Mouse (Mus musculus): ENCODE measurements at regions not wholly inside any gene's neighbourhood (a gene's known extent, or its start where the extent isn't known, plus 50 kb on each side); places are given as distances from the start of the nearest gene placed in this dataset.

DNA sequence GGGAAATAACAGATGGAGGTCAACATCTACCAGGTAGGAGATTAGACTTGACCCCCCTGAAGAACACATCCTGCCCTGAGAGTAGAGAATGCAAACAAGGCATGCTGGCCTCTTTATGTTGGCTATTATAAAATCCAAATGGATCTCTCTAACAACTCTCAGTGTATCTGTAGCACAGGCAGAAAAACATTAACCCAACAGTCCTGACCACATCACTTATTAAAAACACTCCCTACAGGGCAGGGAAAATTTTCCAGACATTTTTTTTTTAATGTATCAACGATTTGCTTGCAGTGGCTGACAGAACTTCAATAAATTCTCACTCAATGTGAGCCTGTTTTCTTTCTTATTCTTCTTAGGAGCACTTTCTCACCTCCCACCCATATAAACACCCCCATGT is 511.4 kb downstream of the Cdk5rap2 start:
- no peaks in the 10 kb centered on the region for H3K9me3 ChIP-seq
- ATAC-seq (ENCODE audit: low FRiP score, low read depth): no peak
- H3K36me3 ChIP-seq: no peaks in the 10 kb centered on the region
- 38% methylated on average over 1 of the region's 1 CpGs for WGBS
- H3K27ac ChIP-seq: no peak overlapping the region
- no peak overlapping the region for H3K4me2 ChIP-seq (replicated peaks)
- H3K9ac ChIP-seq: no peak overlapping the region
- no peaks in the 10 kb centered on the region for H3K27me3 ChIP-seq
- no peak overlapping the region for H3K4me3 ChIP-seq
- H3K4me1 ChIP-seq: no peaks in the 10 kb centered on the region

DNA sequence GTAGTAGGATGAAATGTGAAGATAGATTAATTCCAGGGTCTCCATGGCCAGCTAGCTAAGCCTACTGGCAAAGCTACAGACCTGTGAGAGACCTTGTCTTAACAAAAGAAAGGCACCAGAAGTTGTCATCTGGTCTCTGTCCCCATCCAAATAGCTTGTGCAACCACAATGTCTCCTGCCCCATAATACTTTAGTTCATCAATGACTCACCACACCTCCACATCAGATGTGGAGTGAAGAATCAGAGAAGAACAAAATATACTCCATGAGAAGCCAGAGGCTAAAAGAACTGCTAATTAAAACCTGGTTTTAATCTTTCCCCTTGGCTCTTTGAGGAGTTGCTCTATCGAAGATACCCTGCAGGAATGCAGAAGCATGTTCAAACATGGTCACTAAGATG is 514.1 kb downstream of the Cdk5rap2 start:
- Histone ChIP-seq H3K9me3 (no peaks in the 10 kb centered on the region), H3K4me3 (no peak overlapping the region), H3K27ac (no peak overlapping the region), H3K4me1 (peaks cover 6% of the 10 kb centered on the region; the same call in 1 of the 2 replicates), H3K9ac (no peak overlapping the region), H3K27me3 (no peaks in the 10 kb centered on the region), H3K4me2 (replicated peaks) (no peak overlapping the region), H3K36me3 (no peaks in the 10 kb centered on the region)
- 53% methylated on average over 1 of the region's 1 CpGs for WGBS
- no peak for ATAC-seq (ENCODE audit: low FRiP score, low read depth)

DNA sequence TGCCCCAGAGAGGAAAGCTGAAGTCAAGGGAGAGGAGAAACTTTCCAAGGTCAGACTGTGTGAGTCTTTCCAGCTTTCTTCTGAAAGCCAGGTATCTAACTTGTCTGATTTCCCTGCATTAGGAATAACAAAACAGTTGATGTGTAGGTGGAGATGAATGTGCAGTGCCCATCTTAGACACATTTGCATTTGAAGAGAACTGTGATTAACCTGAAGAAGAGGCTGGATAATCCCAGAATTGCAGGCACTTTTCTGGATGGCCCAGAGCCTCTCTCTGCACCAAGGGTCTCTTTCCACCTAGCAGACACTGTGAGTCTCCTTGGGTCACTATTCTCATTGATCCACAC is 517.4 kb downstream of the Cdk5rap2 start:
- H3K36me3 ChIP-seq: no peaks in the 10 kb centered on the region
- H3K4me2 ChIP-seq (replicated peaks): no peak overlapping the region
- H3K27ac ChIP-seq: no peak overlapping the region
- H3K27me3 ChIP-seq: no peaks in the 10 kb centered on the region
- H3K9ac ChIP-seq: no peak overlapping the region
- no peaks in the 10 kb centered on the region for H3K9me3 ChIP-seq
- H3K4me1 ChIP-seq: peaks cover 6% of the 10 kb centered on the region; the same call in 1 of the 2 replicates
- no peak for ATAC-seq (ENCODE audit: low FRiP score, low read depth)
- no peak overlapping the region for H3K4me3 ChIP-seq

DNA sequence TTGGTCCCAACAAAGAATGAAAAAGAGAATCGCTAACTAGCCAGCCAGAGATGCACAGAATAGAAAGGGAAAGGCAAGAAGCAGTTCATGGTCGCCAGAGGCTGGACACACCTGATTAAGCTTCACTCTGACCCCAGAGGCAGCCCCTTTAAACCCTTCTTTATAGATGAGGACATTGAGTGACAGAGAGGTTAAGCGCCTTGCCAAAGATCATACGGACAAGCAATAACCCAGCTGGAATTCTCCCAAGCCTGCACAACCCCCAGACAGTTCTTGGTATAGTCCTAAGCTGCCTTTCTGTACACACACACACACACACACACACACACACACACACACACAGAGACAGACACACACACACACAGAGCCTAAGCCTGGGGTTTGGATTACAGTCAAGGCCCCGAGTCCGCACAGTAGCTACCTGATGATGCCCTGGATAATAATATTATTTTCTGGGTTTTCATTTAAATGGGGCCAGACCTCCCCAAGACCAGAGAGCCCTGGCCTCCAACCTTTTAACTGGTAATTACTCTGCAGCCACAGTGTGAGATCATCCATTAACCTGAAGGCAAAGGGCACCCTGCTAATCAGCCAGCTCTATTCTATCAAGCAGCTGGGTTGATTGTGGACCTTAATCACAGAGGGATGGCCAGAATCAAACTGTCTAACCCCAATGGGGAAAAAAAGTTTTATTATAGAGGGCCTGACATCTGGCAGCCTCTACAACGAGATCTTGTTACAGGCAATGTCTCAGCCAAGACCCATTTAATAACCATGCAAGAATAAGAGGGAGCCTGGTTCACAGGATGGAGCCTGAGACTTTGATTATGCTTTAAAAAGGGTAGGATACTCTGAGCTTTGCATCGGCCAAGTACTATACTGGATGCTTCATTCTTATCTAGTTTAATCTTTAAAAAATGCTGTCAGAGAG is 518.1 kb downstream of the Cdk5rap2 start:
- H3K9ac ChIP-seq: no peak overlapping the region
- no peak overlapping the region for H3K4me2 ChIP-seq (replicated peaks)
- H3K9me3 ChIP-seq: no peaks in the 10 kb centered on the region
- WGBS: 27% methylated on average over 8 of the region's 8 CpGs
- H3K36me3 ChIP-seq: no peaks in the 10 kb centered on the region
- no peak overlapping the region for H3K4me3 ChIP-seq
- peaks cover 6% of the 10 kb centered on the region; the same call in 1 of the 2 replicates for H3K4me1 ChIP-seq
- no peaks in the 10 kb centered on the region for H3K27me3 ChIP-seq
- H3K27ac ChIP-seq: no peak overlapping the region
- peak; percentile 72; the same call in 1 of the 2 replicates for ATAC-seq (ENCODE audit: low FRiP score, low read depth)

DNA sequence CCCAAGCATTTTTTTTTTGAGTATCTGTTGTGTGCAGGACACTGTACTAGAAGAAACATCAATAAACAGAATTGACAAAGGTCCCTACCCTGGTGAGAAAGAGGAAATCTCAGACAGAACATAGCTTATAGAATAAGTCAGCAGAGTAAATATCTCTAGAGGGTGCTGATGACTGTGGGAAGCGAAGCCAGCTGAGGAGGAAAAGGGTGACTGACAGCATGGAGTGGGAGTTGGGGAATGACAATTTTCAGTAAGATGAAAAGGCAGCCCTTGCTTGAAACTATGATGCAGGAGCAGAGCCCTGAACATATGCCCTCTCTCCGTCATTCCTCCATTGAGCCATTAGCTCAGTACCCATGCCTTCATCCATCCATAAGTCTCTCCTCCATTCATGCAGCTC is 519.6 kb downstream of the Cdk5rap2 start:
- Histone ChIP-seq H3K27ac (no peak overlapping the region), H3K9ac (no peak overlapping the region), H3K4me3 (no peak overlapping the region), H3K9me3 (no peaks in the 10 kb centered on the region), H3K27me3 (no peaks in the 10 kb centered on the region), H3K4me1 (peaks cover 6% of the 10 kb centered on the region; the same call in 1 of the 2 replicates), H3K4me2 (replicated peaks) (no peak overlapping the region), H3K36me3 (no peaks in the 10 kb centered on the region)
- 87% methylated on average over 2 of the region's 2 CpGs for WGBS
- no peak for ATAC-seq (ENCODE audit: low FRiP score, low read depth)

DNA sequence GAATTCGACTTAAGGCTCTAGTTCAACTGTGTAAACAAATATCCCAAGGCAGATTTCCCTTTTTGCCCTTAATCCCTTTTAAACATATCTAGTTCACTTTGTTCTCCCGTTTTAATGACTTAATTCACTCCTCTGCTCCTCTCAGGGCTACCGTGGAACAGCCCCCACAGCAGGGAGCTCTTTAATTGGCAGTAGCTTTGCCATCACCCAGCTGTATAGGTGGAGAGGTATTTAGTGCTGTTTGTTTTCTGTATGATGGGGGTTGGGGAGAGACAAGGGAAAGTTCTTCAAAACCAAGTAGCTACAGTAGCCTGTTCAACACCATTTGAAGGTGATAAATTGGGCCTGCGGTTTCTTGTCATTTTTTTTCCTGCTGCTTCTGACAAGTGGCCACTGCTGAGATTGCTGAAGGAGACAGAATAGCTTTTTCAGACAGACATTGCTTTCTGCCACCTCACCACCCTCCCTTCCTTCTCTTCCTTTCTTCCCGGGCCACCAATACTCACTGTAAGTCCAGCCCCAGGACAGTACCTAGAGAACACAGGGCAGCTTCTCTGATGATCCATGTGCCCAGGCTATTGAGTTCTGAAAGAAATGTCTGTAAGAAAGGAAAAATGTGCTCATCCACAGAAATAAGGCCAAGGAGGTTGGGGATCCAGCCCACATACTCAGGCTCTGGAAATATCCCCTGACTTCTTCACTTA is 520.2 kb downstream of the Cdk5rap2 start:
- Histone ChIP-seq H3K9ac (no peak overlapping the region), H3K27ac (no peak overlapping the region), H3K4me1 (peaks cover 6% of the 10 kb centered on the region; the same call in 1 of the 2 replicates), H3K4me2 (replicated peaks) (no peak overlapping the region), H3K27me3 (no peaks in the 10 kb centered on the region), H3K36me3 (no peaks in the 10 kb centered on the region), H3K9me3 (no peaks in the 10 kb centered on the region), H3K4me3 (no peak overlapping the region)
- no peak for ATAC-seq (ENCODE audit: low FRiP score, low read depth)
- 13% methylated on average over 5 of the region's 5 CpGs for WGBS

DNA sequence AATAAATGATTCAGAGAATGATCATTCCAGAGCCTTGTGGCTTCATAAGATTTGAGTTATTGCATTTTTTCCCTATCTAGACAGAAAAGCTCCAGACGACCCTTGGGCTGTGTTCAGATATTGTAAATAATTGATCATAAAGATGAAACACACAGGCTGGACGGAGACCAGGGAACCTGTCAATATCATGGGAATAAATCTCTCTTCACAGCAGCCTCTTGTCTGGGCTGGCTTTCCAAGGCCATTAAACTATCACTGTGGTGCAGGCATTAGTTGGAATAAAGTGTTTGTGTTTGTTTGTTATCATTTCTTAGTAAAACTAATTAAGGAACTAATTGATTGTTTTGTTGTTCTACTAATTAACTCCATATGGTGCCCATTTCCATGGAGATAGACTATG is 533.5 kb downstream of the Cdk5rap2 start:
- WGBS: 6% methylated on average over 2 of the region's 2 CpGs
- no peaks in the 10 kb centered on the region for H3K4me1 ChIP-seq
- no peak for ATAC-seq (ENCODE audit: low FRiP score, low read depth)

DNA sequence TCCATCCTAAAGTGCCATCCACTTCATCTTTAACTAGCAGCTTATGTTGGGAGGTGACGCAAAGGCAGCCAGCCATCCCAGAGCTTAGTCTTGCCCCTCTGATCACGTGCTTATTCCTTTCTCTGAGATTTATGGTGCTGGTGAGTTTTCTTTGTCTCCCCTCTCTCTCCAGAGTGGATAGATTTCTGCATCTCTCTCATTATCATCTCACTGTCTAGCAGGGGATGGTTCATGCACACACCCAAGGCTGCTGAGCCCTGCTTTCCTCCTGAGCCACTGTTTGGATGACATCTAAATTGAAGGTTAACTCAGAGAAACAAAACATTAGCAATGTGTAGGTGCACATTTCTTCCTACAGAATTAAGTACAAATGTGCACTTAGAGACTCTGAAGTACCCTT is 539.6 kb downstream of the Cdk5rap2 start:
- no peaks in the 10 kb centered on the region for H3K9me3 ChIP-seq
- no peak overlapping the region for H3K4me3 ChIP-seq
- no peak overlapping the region for H3K27ac ChIP-seq
- no peaks in the 10 kb centered on the region for H3K27me3 ChIP-seq
- no peaks in the 10 kb centered on the region for H3K36me3 ChIP-seq
- 62% methylated on average over 2 of the region's 2 CpGs for WGBS
- no peaks in the 10 kb centered on the region for H3K4me1 ChIP-seq
- no peak for ATAC-seq (ENCODE audit: low FRiP score, low read depth)
- H3K9ac ChIP-seq: no peak overlapping the region
- no peak overlapping the region for H3K4me2 ChIP-seq (replicated peaks)

More for the DNA sequence above, 533.5 kb downstream of the Cdk5rap2 start:
- Histone ChIP-seq H3K27me3 (no peaks in the 10 kb centered on the region), H3K4me2 (replicated peaks) (no peak overlapping the region), H3K4me3 (no peak overlapping the region), H3K36me3 (no peaks in the 10 kb centered on the region), H3K9me3 (no peaks in the 10 kb centered on the region), H3K9ac (no peak overlapping the region), H3K27ac (no peak overlapping the region)

DNA sequence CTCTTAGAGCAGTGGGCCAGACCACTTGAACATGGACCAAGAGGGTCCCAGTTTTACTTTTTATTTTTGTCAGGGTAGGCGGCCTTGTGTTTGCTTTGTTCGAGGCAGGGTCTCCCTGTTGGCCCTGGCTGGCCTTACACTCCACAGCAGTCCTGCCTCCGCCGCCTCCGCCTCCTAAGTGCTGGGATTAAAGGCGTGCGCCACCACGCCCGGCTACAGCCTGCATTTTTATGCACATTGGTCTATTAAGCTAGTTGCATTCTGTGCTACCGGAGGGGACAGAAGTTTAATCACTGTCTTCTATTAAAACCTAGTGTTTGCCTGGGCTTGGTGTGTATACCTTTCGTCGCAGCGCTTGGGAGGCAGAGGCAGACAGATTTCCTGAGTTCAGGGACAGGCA is 555.2 kb downstream of the Cdk5rap2 start:
- WGBS: 92% methylated on average over 13 of the region's 13 CpGs

DNA sequence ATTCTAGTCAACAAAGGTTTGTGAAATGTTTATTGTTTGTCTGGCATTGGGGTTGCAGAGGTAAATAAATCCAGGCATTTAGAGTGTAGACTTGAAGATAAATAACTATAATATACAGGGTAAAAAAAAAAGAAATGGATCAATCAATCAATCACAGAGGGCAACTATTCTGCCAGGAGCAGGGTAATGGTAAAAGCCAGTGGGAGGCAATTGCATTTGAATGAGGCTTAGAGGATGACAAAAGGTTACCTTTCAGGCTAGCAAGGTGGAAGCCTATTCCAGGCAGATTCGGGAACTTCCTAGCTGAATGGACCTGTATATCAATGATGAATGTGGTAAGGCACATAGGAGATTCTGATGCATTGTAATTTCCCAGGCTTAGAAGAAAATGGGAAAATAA is 557.6 kb downstream of the Cdk5rap2 start:
- WGBS: 55% methylated on average over 1 of the region's 1 CpGs

More for the DNA sequence above, 555.2 kb downstream of the Cdk5rap2 start:
- Histone ChIP-seq H3K9me3 (no peaks in the 10 kb centered on the region), H3K4me2 (replicated peaks) (no peak overlapping the region), H3K36me3 (no peaks in the 10 kb centered on the region), H3K4me3 (no peak overlapping the region), H3K4me1 (no peaks in the 10 kb centered on the region), H3K27me3 (no peaks in the 10 kb centered on the region), H3K9ac (no peak overlapping the region), H3K27ac (no peak overlapping the region)
- ATAC-seq (ENCODE audit: low FRiP score, low read depth): no peak

DNA sequence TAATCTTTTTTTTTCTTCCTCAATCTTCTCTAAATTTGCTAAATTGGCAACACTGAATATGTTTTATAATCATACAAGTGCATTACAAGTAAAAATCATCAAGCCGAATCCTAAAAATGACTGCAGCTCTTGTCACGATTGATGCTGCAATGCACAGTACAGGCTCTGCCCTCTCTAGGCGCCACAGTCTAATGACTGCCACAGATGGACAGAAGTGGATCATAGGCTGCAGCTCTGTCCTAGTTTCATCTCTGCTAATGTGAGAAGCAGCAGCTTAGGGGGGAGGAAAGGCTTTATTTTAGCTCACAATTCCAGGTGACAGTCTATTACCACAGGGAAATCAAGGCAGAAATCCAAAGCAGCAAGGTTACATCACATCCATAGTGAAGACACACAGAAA is 560.8 kb downstream of the Cdk5rap2 start:
- Histone ChIP-seq H3K4me2 (replicated peaks) (no peak overlapping the region), H3K9ac (no peak overlapping the region), H3K4me1 (no peaks in the 10 kb centered on the region), H3K4me3 (no peak overlapping the region), H3K9me3 (no peaks in the 10 kb centered on the region), H3K27me3 (no peaks in the 10 kb centered on the region), H3K27ac (no peak overlapping the region), H3K36me3 (no peaks in the 10 kb centered on the region)
- ATAC-seq (ENCODE audit: low FRiP score, low read depth): no peak
- WGBS: 90% methylated on average over 3 of the region's 3 CpGs

More for the DNA sequence above, 557.6 kb downstream of the Cdk5rap2 start:
- Histone ChIP-seq H3K4me3 (no peak overlapping the region), H3K4me1 (no peaks in the 10 kb centered on the region), H3K4me2 (replicated peaks) (no peak overlapping the region), H3K9ac (no peak overlapping the region), H3K9me3 (no peaks in the 10 kb centered on the region), H3K27ac (no peak overlapping the region), H3K36me3 (no peaks in the 10 kb centered on the region), H3K27me3 (no peaks in the 10 kb centered on the region)
- ATAC-seq (ENCODE audit: low FRiP score, low read depth): no peak

DNA sequence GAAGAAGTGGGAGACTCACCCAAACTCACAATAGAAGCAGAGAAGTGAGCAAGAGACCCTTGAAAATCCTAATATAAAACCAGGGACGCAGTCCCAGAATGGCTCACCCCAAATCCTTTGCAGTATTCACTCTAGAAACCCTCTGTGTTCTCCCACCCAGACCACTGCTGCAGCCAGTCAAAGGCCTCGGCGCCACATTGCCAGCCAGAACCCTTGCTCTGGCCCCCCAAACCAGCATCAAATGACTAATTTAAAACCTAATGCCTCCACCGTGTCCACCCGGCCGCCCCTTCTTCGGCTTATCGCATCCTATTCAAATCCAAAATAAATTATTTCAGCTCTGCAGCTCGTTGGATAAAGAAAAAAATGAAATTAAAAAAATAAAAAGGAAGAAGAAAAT is 570.4 kb downstream of the Cdk5rap2 start:
- H3K27me3 ChIP-seq: no peaks in the 10 kb centered on the region
- H3K36me3 ChIP-seq: no peaks in the 10 kb centered on the region
- H3K4me3 ChIP-seq: no peak overlapping the region
- no peak overlapping the region for H3K27ac ChIP-seq
- H3K4me1 ChIP-seq: no peaks in the 10 kb centered on the region
- no peak for ATAC-seq (ENCODE audit: low FRiP score, low read depth)
- no peak overlapping the region for H3K9ac ChIP-seq
- no peaks in the 10 kb centered on the region for H3K9me3 ChIP-seq
- no peak overlapping the region for H3K4me2 ChIP-seq (replicated peaks)
- WGBS: 60% methylated on average over 9 of the region's 9 CpGs

Measured in limb, embryonic 13.5 days (tissue).